Mouse (Mus musculus): Measurements from ENCODE around the gene Ipo11. TPM values are rescaled to one million over a fixed set of nuclear protein-coding genes. Genes with fewer than 3 reads are reported as not detected.
A peak's percentile ranks its signal among the peaks of the same experiment; 100 is the strongest.
"Not testable (repeated sequence)": the region's sequence is repeated elsewhere in the genome, so short reads cannot be mapped to it uniquely, and the experiment has no call there.

The Ipo11 gene
- polyA plus RNA-seq, 1 experiment from 2014 or later, result 61.1 TPM

DNA sequence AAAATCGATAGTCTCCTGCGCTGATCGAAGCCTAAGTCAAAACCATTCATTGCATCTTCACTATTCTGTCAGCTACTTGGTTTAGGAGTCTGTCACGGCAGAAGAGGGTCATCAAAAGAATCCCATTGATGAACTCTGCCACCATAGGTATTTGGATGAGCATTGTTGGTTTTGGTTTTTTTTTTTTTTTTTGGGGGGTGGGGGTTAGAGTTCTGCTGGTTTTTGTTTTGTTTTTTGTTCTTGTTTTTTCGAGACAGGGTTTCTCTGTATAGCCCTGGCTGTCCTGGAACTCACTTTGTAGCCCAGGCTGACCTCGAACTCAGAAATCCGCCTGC, 347 bp upstream of the Ipo11 start:
- Histone ChIP-seq H3K9ac (peak overlapping the region; percentile 94; the same call in 1 of the 2 replicates), H3K9me3 (no peaks in the 10 kb centered on the region), H3K4me3 (peak overlapping the region; percentile 96), H3K4me1 (peaks cover 11% of the 10 kb centered on the region), H3K36me3 (no peaks in the 10 kb centered on the region), H3K4me2 (peak overlapping the region; percentile 58), H3K27me3 (no peaks in the 10 kb centered on the region), H3K27ac (no peak overlapping the region)
- no peak; the same call in 1 of the 2 replicates for ATAC-seq (ENCODE audit: borderline replicate concordance, extremely low read depth, low FRiP score, low TSS enrichment)
- 27% methylated on average over 7 of the region's 7 CpGs for WGBS

DNA sequence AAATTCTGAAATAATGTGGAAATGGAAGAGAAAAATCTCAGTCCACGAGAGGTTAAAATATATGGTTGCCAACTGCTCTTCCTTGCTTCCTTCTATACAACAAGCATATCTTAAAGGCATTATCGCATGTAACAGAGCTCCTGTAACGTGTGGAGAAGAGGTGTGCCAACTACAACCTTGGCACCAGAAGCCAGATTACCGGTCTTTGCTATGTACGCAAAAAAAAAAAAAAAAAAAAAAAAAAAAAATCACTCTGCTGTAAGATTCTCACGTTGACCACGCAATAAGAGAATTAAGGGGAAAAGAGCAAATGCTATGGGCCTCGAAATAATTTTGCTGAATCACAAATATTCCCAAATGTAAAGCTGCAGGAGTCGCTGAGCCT, 895 bp downstream of the Ipo11 start:
- no peaks in the 10 kb centered on the region for H3K36me3 ChIP-seq
- peak overlapping the region; percentile 81 for H3K27ac ChIP-seq
- peak overlapping the region; percentile 58 for H3K4me2 ChIP-seq
- no peak for ATAC-seq (ENCODE audit: borderline replicate concordance, extremely low read depth, low FRiP score, low TSS enrichment)
- peak overlapping the region; percentile 96 for H3K4me3 ChIP-seq
- H3K27me3 ChIP-seq, result no peaks in the 10 kb centered on the region
- H3K9me3 ChIP-seq, result no peaks in the 10 kb centered on the region
- 6% methylated on average over 9 of the region's 9 CpGs for WGBS
- peak overlapping the region; percentile 94 for H3K9ac ChIP-seq
- H3K4me1 ChIP-seq, result peaks cover 11% of the 10 kb centered on the region

DNA sequence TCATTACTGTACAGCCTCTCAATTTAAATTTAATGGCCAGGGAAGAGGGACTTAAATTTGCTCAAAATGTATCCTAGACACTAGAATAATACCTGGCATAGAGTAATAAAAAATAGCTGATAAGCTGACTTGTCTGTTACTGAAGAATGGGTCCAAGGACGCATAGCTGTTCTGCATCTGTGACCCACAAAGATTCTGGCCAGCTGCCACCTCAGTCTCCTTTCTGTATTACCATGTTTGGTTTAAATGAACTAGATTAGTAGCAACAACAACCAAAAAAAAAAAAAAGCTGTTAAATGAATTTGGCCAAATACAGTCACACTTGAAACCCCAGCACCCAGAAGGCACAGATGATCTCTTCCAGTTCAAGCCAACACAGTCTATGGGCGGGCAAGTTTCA, 7.6 kb downstream of the Ipo11 start:
- Histone ChIP-seq H3K4me2 (no peak overlapping the region), H3K9me3 (peaks cover 6% of the 10 kb centered on the region; the same call in 1 of the 2 replicates), H3K27ac (no peak overlapping the region), H3K9ac (no peak overlapping the region), H3K4me1 (no peaks in the 10 kb centered on the region), H3K27me3 (no peaks in the 10 kb centered on the region), H3K4me3 (no peak overlapping the region), H3K36me3 (peaks cover 12% of the 10 kb centered on the region)
- 68% methylated on average over 2 of the region's 2 CpGs for WGBS
- ATAC-seq (ENCODE audit: borderline replicate concordance, extremely low read depth, low FRiP score, low TSS enrichment), result no peak

DNA sequence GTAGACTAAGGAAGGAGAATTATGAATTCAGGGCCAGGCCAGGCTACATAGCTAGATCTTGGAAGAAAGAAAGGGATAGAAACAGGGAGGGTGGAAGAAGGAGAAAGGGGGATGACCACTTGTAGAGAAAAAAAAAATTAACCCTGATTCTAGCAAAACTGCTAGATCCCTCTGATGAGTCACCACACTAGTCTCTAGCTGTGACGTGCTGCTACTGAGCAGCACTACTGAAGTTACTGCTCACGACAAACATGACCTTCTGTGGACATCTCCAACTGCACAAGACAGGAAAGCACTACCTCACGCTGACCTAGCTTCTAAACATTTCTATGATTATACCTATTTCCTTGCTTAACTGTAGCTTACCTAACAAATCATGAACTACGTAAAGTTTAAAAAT, 8.5 kb downstream of the Ipo11 start:
- peaks cover 14% of the 10 kb centered on the region for H3K36me3 ChIP-seq
- H3K27me3 ChIP-seq, result no peaks in the 10 kb centered on the region
- H3K9ac ChIP-seq, result no peak overlapping the region
- H3K4me3 ChIP-seq, result no peak overlapping the region
- no peak for ATAC-seq (ENCODE audit: borderline replicate concordance, extremely low read depth, low FRiP score, low TSS enrichment)
- H3K27ac ChIP-seq, result no peak overlapping the region
- H3K9me3 ChIP-seq, result peaks cover 6% of the 10 kb centered on the region; the same call in 1 of the 2 replicates
- 88% methylated on average over 4 of the region's 4 CpGs for WGBS
- no peaks in the 10 kb centered on the region for H3K4me1 ChIP-seq
- H3K4me2 ChIP-seq, result no peak overlapping the region

DNA sequence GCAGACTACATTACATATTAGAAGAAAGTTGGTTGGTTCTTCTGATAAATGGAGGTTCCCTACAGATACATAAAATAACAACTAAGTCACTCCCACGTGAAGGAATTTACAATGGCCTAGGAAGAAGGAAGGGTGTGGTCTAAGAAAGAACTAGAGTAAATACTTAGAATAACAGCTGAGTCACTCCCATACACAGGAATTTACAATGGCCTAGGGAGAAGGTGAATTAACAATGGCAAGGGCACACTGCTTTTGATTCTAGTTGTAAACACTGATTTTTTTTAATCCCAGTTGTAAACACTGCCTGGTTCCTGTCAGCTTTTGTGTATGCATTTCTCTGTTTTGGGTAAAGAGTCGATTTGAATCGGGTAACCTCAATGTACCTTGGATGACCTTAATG, 10.8 kb downstream of the Ipo11 start:
- not testable (repeated sequence) for ATAC-seq (ENCODE audit: borderline replicate concordance, extremely low read depth, low FRiP score, low TSS enrichment); H3K27ac ChIP-seq; H3K27me3 ChIP-seq; H3K4me3 ChIP-seq; H3K9ac ChIP-seq; H3K4me2 ChIP-seq; H3K4me1 ChIP-seq; H3K9me3 ChIP-seq
- WGBS, result 91% methylated on average over 3 of the region's 3 CpGs
- peaks cover 14% of the 10 kb centered on the region for H3K36me3 ChIP-seq

DNA sequence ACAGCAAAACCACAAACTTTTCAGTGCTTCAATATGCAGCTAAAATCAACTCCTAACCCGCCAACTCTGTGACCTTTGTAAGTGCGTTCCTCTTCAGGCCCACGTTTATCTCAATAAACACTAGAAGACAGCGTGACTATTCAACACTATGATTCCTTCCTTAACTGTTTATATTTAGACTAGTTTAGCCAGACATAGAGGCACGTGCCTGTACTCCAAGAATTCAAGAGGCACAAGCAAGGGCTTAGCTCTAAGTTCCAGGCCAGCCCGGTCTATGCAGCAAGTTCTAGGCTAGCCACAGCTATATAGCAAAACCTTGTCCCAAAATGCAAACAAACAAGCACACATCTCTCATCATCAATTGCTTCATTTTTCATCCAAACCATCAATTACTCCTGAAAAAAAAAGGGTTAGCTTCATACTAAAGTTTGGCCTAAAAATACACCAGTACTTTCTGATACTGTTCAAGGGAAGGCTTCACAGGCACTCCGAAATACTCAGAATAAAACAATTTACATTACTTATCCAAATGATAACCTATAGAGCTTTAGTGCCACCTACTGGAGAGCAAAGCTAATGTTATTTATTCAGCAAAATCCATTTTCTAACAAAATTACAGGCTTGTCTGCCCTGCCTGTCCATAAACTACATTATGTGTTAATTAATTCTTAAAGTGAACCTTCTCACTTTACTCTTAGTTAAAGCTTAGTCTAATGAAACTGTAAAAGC, 18.3 kb downstream of the Ipo11 start:
- ATAC-seq (ENCODE audit: borderline replicate concordance, extremely low read depth, low FRiP score, low TSS enrichment), result no peak; the same call in 1 of the 2 replicates
- H3K36me3 ChIP-seq, result peaks cover 13% of the 10 kb centered on the region; the same call in 1 of the 2 replicates
- H3K9ac ChIP-seq, result no peak overlapping the region
- no peaks in the 10 kb centered on the region for H3K9me3 ChIP-seq
- no peaks in the 10 kb centered on the region for H3K4me1 ChIP-seq
- H3K27ac ChIP-seq, result no peak overlapping the region
- no peaks in the 10 kb centered on the region for H3K27me3 ChIP-seq
- 55% methylated on average over 7 of the region's 7 CpGs for WGBS
- no peak overlapping the region for H3K4me3 ChIP-seq
- H3K4me2 ChIP-seq, result no peak overlapping the region

DNA sequence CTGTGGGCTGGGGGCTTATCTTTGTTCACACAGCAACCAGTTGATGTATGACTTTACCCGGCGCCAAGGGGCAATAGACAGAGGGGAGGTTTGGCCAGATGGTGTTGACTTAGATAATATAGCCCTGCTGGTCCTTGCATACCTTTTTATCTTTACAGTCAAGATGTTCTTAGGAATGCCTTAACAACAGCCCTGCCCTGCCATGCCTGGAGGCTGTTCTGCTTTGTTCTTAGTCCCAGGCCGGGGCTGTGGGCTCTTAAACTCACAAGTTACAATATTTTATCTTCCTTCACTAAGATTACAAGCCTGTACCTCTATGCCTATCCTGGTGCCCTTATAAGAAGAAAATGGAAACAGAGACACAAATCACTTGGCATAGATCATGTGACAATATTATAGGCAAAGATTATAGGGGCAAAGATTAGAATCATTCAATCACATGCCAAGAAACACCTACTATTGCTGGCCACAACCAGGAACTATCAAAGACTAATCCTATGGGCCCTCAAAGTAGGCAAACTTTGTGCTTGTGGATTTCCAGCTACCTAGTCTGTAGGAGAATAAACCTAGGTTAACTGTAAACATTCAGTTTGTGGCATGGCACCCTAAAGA, 23.5 kb downstream of the Ipo11 start:
- no peak overlapping the region for H3K9ac ChIP-seq
- no peaks in the 10 kb centered on the region for H3K9me3 ChIP-seq
- H3K27ac ChIP-seq, result no peak overlapping the region
- no peaks in the 10 kb centered on the region for H3K27me3 ChIP-seq
- H3K4me3 ChIP-seq, result no peak overlapping the region
- H3K4me2 ChIP-seq, result no peak overlapping the region
- no peaks in the 10 kb centered on the region for H3K4me1 ChIP-seq
- peaks cover 26% of the 10 kb centered on the region for H3K36me3 ChIP-seq
- ATAC-seq (ENCODE audit: borderline replicate concordance, extremely low read depth, low FRiP score, low TSS enrichment), result no peak
- 38% methylated on average over 3 of the region's 3 CpGs for WGBS

DNA sequence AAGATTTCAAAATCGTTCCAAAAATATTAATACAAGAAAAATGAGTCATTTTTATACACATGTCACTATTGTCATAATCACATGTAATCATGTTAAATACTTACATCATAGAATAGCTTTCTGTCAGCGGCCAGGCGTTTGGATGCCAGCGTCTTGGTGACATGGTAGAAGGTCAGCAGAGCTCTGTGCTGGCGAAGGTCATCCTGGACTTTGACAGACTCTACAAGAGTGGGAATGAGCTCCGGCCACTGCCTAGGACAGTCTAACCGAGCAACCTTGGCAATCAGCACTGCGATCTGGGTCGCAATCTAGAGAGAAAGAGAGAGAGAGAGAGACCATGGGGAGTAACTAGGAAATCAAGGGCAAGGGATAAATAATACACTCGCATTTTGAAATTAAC, 26.7 kb downstream of the Ipo11 start:
- 95% methylated on average over 10 of the region's 10 CpGs for WGBS
- H3K27ac ChIP-seq, result no peak overlapping the region
- no peak for ATAC-seq (ENCODE audit: borderline replicate concordance, extremely low read depth, low FRiP score, low TSS enrichment)
- no peak overlapping the region for H3K9ac ChIP-seq
- H3K4me2 ChIP-seq, result no peak overlapping the region
- H3K27me3 ChIP-seq, result no peaks in the 10 kb centered on the region
- peaks cover 37% of the 10 kb centered on the region for H3K36me3 ChIP-seq
- no peak overlapping the region for H3K4me3 ChIP-seq
- no peaks in the 10 kb centered on the region for H3K9me3 ChIP-seq
- no peaks in the 10 kb centered on the region for H3K4me1 ChIP-seq

DNA sequence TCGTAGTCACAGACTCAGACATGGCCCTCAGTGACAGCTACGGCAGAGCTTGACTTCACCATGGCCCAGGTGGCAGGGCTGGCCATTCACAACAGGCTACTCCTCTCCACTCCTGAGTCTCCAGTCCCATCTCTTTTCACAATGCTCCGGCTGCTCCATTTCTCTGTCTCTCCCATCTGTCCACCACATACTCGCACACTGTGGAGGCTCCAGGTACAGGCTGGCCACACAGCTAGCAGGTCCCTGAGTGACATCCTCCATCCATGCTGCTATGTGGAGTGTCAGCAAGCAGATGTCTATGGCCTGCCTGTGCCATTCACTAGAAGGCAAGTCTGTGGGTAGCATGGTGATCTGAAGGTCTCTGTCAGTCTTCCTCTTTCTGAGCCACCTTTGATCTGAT, 29.5 kb downstream of the Ipo11 start:
- 95% methylated on average over 4 of the region's 4 CpGs for WGBS
- no peak overlapping the region for H3K9ac ChIP-seq
- no peak overlapping the region for H3K4me2 ChIP-seq
- H3K4me3 ChIP-seq, result no peak overlapping the region
- H3K27ac ChIP-seq, result no peak overlapping the region
- no peaks in the 10 kb centered on the region for H3K9me3 ChIP-seq
- peaks cover 37% of the 10 kb centered on the region for H3K36me3 ChIP-seq
- H3K4me1 ChIP-seq, result no peaks in the 10 kb centered on the region
- no peak for ATAC-seq (ENCODE audit: borderline replicate concordance, extremely low read depth, low FRiP score, low TSS enrichment)
- no peaks in the 10 kb centered on the region for H3K27me3 ChIP-seq

DNA sequence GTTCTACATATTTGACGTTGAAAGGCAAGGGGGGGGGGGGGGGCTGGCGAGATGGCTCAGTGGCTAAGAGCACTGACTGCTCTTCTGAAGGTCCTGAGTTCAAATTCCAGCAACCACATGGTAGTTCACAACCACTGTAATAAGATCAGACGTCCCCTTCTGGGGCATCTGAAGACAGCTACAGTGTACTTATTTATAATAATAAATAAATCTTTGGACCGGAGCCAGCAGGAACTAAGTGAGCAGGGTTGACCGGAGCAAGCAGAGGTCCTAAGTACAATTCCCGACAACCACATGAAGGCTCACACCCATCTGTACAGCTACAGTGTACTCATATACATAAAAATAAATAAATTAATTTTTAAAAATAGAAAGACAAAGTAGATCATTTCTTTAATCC, 31.6 kb downstream of the Ipo11 start:
- H3K27ac ChIP-seq; H3K4me1 ChIP-seq; H3K9me3 ChIP-seq; H3K27me3 ChIP-seq; H3K4me2 ChIP-seq; ATAC-seq (ENCODE audit: borderline replicate concordance, extremely low read depth, low FRiP score, low TSS enrichment); H3K4me3 ChIP-seq; H3K9ac ChIP-seq: not testable (repeated sequence)
- WGBS, result 74% methylated on average over 6 of the region's 6 CpGs
- H3K36me3 ChIP-seq, result peaks cover 37% of the 10 kb centered on the region

DNA sequence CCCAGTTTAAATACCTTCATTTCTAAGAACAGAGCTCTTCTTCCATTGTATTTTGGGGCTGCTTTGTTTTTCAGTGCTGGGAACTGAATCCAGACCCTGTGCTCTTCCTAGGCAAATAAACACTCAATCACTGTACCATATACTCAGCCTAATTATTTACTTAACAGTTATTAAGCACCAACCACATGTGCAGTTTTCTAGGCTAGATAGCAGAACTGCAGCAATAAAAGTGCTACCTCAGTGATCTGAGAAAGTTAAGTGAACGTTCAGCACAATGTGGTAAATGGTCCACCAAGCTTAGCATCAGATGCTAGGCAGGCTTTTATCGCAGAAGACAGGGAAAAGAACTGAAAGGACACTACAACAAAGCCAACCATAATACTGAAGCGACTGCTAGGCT, 32.1 kb downstream of the Ipo11 start:
- H3K4me3 ChIP-seq, result no peak overlapping the region
- H3K27ac ChIP-seq, result no peak overlapping the region
- no peaks in the 10 kb centered on the region for H3K27me3 ChIP-seq
- H3K4me2 ChIP-seq, result no peak overlapping the region
- no peaks in the 10 kb centered on the region for H3K9me3 ChIP-seq
- ATAC-seq (ENCODE audit: borderline replicate concordance, extremely low read depth, low FRiP score, low TSS enrichment), result no peak
- H3K4me1 ChIP-seq, result no peaks in the 10 kb centered on the region
- WGBS, result 84% methylated on average over 3 of the region's 3 CpGs
- no peak overlapping the region for H3K9ac ChIP-seq
- H3K36me3 ChIP-seq, result peaks cover 35% of the 10 kb centered on the region

DNA sequence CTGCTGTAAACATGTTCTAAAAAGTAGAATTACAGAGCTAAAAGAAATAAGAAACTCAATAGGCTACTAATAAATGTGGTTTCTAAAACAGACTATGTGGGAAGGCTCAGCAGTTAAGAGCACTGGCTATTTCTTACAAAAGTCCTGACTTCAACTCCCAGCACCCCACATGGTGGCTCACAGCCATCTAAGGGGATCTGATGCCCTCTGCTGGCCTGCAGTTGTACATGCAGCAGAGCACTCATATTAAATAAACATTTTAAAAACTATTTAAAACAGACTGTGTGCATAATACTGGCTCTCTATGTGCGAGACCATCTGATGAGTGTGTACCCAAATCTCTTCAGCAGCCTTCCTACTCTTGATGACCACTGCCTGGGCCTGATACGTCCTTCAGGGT, 42.5 kb downstream of the Ipo11 start:
- ATAC-seq (ENCODE audit: borderline replicate concordance, extremely low read depth, low FRiP score, low TSS enrichment), result no peak
- H3K27ac ChIP-seq, result no peak overlapping the region
- no peak overlapping the region for H3K9ac ChIP-seq
- no peaks in the 10 kb centered on the region for H3K4me1 ChIP-seq
- no peaks in the 10 kb centered on the region for H3K27me3 ChIP-seq
- peaks cover 26% of the 10 kb centered on the region for H3K36me3 ChIP-seq
- no peak overlapping the region for H3K4me2 ChIP-seq
- no peak overlapping the region for H3K4me3 ChIP-seq
- 85% methylated on average over 2 of the region's 2 CpGs for WGBS
- no peaks in the 10 kb centered on the region for H3K9me3 ChIP-seq
